Mouse (Mus musculus) adrenal gland, postnatal 25 days (tissue): ENCODE results near the gene Ldb2. TPM values are rescaled to one million over a fixed set of nuclear protein-coding genes. Genes with fewer than 3 reads are reported as not detected.

ENCODE experiments used
- DNase-seq: peaks from one replicate; pipeline ENCODE4 v3.0.0; 2021; ENCODE audit warnings: mixed read lengths
- long read RNA-seq: library from polyadenylated mRNA; stranded (forward); transcript quantifications from one replicate; pipeline ENCODE4 v2.0.0, GENCODE M21; 2021
- total RNA-seq: library from RNA; stranded (reverse); gene quantifications from 2 replicates; pipeline ENCODE4 v1.2.3, GENCODE M21; 2021

Ldb2 gene
- 30.2 and 53.1 TPM in 2 replicates for total RNA-seq
- long read RNA-seq, partial matches to known transcripts: 0 of 11 reads
- long read RNA-seq, other reads (novel, unspliced or antisense): 6 of 11 reads

GRCm38 (mm10) chr5:44799053-44799860 is at the start of gene Ldb2:
Ldb2 (minus strand) TSS chr5:44799680.
- DNase-seq: peak; percentile 64

DNA sequence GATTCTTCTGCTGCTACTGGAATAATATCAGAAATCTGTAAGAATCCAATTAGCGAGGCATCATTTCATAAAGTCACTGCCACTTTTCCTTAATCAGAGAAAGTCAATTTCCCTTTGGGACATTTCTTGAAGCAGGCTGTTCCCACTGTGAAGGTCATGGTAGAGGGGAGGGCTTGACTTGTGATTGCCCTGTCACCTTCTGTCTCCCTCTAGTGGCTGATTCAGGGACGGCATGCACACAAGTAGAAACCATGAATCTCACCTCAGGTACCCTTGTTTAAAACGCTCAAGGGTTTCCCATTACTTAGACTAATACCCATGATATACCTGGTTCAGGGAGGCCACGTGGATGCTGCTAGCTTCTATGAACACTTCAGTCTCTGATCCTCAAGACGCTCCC is 31.8 kb upstream of the Ldb2 start:
- peak; percentile 56 for DNase-seq

DNA sequence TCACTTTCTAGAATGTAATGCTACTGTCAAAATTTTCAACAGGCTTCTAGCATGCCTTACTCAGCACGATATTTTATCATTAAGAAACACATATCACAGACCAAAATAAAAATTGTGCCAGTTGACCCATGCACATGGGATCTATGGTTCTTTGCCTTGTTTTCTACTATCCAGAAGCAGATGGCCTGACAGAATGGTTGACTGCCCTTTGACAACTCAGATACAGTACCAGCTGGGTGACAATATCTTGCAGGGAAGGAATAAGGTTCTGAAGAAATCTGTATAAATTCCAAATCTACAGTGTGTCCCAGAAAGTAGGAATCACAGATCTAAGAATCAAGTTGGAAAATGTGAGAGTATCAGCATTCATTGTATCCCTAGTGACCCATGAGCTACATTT is 16.0 kb upstream of the Ldb2 start:
- DNase-seq: no peak

- DNase-seq: no peak
Measured at GRCm38 (mm10) chr5:44805960-44806359, 6.5 kb upstream of the Ldb2 start.

- no peak for DNase-seq
Measured at GRCm38 (mm10) chr5:44801100-44801499, 1.6 kb upstream of the Ldb2 start.

- no peak for DNase-seq
Measured at GRCm38 (mm10) chr5:44799861-44800260, 381 bp upstream of the Ldb2 start.

DNA sequence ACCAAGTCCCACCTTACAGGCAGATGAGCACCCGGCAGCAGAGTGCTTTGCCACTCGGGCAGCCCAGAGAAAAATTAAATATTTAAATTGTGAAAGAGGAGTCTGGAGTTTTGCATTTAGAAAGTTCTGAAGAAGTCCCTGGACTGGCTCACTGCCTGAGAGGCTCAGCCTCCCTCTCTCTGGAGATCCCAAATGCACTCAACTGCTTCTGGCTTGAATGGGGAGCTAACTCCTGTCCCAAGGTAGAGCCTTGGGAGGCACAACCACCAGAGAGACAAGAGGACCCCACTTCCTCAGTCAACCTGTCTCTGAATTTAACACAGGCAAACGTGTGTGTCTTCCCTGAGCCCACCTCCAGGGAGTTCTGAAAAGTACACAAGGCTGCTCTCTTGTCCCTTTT is 987 bp downstream of the Ldb2 start:
- no peak for DNase-seq

GRCm38 (mm10) chr5:44798056-44798455 is 1.4 kb downstream of the Ldb2 start:
- no peak for DNase-seq

GRCm38 (mm10) chr5:44784591-44784990 is 14.9 kb downstream of the Ldb2 start:
- no peak for DNase-seq

- DNase-seq: no peak
Measured at GRCm38 (mm10) chr5:44779340-44779739, 20.1 kb downstream of the Ldb2 start.

DNA sequence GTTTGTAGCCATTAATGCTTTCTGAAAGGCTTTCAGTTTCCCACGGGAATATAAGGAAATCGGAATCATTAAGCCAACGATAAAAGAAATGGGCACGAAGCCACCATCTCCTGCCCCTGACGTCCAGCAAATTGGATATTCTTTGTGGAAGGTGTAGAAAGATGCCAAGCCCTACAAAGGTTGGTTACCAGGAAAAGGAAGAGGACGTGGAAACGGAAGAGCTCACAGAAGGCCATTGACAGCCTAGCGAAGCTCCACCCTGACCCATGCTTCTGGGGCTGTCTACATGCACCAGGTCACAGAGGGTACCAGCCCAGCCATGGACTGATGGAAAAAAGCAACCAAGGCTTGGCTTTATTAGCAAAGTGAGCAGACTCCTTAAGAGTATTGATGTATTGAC is 31.0 kb downstream of the Ldb2 start:
- DNase-seq: no peak

DNA sequence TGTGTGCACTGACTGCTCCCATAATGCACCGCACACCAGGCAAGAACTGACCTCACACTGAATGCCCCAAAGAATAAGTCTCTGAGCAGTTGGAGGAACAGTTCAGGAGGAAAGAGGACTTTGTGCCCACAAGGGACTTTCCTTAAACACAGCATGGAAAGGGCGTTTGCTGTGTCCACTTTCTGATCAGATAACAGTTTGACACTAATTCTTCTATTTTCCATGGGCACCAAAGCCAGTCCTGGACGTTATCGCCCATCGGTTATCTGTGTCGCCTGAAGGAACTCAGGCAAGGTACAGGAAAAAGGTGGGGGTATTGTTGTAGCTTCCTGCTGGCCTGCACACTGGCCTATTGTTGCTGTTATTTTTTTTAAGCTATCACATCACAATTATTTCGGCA is 34.6 kb downstream of the Ldb2 start:
- DNase-seq: no peak

DNA sequence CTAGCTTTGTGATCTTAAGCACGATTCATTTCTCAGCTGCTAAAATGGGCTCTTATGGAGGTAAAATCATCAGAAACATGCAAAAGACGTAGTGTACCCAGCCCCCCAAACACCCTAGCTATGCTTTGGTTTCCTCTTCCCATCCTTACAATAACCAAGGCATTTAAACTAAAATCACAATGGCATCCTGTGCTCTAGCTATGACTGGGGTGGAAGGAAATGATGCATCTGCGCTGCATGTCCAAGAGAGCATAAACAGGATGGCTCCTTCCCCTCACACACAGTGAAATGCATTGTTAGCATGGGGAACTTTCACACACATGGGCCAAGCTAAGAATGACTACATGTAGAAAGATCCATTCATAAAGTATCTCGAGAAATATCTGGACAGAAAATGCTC is 40.3 kb downstream of the Ldb2 start:
- DNase-seq: no peak

- DNase-seq: no peak
Measured at GRCm38 (mm10) chr5:44754156-44754910, 45.1 kb downstream of the Ldb2 start.

- no peak for DNase-seq
Measured at GRCm38 (mm10) chr5:44745706-44746105, 53.8 kb downstream of the Ldb2 start.

- no peak for DNase-seq
Measured at GRCm38 (mm10) chr5:44736366-44736765, 63.1 kb downstream of the Ldb2 start.

DNA sequence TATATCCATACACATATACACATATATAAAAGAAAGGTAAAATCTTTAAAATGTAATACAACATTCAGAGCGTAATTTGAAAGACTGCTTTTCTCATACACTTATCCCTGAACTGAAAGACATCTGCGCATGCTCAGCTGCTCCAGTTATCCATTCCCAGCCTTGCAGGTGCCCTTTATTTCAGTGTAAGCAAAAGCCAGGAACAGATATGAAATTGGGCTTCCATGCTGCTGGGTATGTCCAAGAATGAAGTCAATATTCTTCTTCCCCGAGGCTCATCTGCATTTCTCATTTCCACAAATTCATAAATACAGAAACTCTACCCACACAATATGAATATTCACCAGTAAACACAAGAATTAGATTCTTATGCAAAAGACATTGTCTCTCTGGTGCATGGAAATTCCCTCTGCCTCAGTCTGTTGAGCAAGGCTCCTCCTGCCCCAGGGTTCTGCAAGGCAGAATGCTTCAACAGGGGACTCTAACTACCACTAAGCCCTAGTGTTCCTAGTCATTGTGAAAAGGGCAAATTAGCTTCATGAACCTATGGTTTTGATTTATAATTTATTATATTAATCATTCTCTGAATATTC is 65.3 kb downstream of the Ldb2 start:
- DNase-seq: no peak

DNA sequence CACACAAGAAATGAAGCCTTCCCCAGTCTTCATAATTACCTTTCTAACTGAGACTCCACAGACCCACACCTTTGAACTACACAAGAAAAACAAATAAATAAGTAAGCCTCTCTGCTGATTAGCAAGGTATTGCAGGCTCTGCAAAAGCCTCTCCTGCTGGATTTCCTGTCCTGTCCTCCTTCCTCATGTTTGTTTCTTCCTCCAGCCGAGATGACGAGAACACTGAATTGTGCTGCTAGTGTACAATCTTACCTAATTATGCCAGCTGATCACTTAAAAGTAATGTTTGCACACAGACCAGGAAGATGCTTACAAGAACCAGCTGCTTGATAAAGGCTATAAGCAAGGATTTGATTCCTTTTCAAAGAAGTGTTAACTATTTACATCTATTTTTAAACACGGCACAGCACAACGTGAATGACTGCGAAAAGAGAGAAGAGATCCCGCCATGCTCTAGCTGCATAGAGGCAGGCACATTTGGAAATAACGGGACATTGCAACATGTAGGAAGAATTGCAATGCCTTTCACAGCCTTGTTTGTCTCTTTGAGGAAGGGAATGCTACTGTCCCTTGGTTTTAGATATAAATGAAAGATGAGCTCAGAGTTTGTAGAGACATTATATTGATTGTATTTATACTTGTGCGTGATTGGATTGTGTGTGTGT is 69.7 kb downstream of the Ldb2 start:
- DNase-seq: no peak

DNA sequence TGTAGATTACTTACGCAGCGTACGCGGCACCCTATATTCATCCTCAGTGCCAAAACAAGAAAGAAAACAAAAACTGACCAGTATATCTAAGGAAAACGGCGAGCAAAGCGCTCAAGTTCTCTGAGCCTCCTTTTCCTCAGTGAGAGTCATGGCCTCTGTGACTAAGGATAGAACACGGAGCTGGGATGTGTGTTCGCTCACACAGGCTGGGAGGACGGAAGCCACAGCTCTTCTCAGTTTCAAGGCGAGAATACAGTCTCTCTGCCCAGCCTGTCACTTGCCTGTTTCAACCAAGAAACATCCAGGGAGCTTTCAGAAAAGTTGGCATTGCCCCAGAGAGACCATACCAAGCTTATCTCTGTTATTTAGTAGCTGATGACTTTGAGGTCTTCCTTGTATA is 71.5 kb downstream of the Ldb2 start:
- DNase-seq: no peak

DNA sequence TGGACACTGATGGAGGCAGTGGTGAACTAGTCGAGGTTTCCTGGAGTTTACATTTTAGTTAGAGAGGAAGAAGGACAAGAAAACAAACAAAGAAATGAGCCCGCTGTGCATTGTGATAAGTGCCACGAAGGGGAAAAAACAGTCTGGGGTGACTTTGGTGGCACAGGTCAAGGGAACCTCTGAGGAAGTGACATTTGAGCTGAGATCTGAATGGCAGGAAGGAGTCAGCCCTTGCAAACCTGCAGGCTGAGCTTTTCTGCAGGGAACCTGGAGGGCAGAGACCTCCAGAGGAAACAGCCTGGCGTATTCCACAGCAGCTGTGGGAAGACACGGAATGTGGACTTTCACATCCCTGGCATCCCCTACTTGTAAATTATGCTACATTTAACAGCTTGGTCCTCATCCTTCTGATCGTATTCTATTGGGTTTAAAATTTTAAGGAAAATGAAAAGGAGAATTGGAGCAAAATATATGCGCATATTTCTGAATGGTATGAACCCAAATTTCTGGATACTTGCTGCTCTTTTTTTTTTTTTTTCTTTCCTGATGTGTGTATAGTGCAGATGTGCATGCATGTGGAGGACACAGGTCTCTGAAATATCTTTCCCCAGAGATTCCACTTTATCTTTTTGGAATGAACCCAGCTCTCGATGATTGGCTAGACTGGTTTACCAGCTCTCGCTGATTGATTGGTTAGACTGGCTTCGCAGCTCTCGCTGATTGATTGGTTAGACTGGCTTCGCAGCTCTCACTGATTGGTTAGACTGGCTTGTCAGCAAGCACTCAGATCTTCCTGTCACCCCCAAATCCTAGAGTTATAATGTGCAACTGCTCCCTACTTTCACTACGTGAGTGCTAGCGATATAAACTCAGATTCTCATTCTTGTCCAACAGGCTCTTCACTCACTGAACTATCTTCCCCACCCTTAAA is 72.7 kb downstream of the Ldb2 start:
- DNase-seq: no peak

DNA sequence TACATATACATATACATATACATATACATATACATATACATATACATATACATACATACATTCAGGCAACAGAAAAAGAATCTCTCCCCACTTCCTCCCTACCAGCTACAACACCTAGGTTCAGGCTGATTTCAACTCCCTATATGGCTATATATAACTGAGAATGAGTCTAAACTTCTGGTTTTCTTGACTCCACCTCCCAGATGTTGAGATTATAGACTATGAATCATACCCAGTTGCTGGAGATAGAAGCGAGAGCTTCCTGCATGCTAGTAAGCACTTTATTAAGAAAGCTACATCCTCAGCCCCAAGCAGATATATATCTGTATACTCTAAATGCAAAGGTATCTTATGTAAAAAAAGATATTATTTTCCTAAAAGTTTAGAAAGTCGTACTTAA is 74.0 kb downstream of the Ldb2 start:
- DNase-seq: no peak
